Mouse (Mus musculus) heart, embryonic 14.5 days (tissue): ENCODE results near the gene Iqschfp. TPM values are rescaled to one million over a fixed set of nuclear protein-coding genes. Genes with fewer than 3 reads are reported as not detected.

Experiments used
- ATAC-seq: fragments of 200-750 bp; cut with Nextera tagmentation; 2 replicates; pipeline ENCODE4 v1.8.0; 2017; ENCODE audit warnings: low read depth, moderate TSS enrichment; ENCODE audit not compliant: insufficient number of reproducible peaks, insufficient read depth, low FRiP score
- H3K27ac ChIP-seq, 2 experiments: fragments of 200-500 bp in 1 of 2; fragments of 300-500 bp in 1 of 2; sonication (generic) in 1 of 2; replicated peaks in 1 of 2; 2 replicates each; pipeline ENCODE4 v1.5.1; 2012 to 2014; ENCODE audit warnings: low read depth in 2 of 2, low read length in 2 of 2, control low read depth in 1 of 2, mild to moderate bottlenecking in 1 of 2, mixed read lengths in 1 of 2; ENCODE audit not compliant: control insufficient read depth in 1 of 2, insufficient read depth in 1 of 2
- H3K27me3 ChIP-seq: fragments of 300-500 bp; sonication (generic); 2 replicates; pipeline ENCODE4 v1.6.1; 2014; ENCODE audit warnings: mild to moderate bottlenecking, low read length, control low read depth; ENCODE audit not compliant: control insufficient read depth, insufficient read depth
- H3K36me3 ChIP-seq: fragments of 300-500 bp; sonication (generic); 2 replicates; pipeline ENCODE4 v1.6.1; 2014; ENCODE audit warnings: mild to moderate bottlenecking, control low read depth, low read length, mixed read lengths; ENCODE audit not compliant: control insufficient read depth, insufficient read depth
- H3K4me1 ChIP-seq, 2 experiments: fragments of 200-500 bp in 1 of 2; fragments of 300-500 bp in 1 of 2; sonication (generic) in 1 of 2; 2 replicates each; pipeline ENCODE4 v1.6.1; 2012 to 2014; ENCODE audit warnings: low read length in 2 of 2, control low read depth in 1 of 2, mixed read lengths in 1 of 2; ENCODE audit not compliant: control insufficient read depth in 2 of 2, insufficient read depth in 2 of 2
- H3K4me2 ChIP-seq: fragments of 300-500 bp; sonication (generic); 2 replicates; pipeline ENCODE4 v1.6.1; 2014; ENCODE audit warnings: mild to moderate bottlenecking, low read length
- H3K4me3 ChIP-seq, 2 experiments: fragments of 200-500 bp in 1 of 2; fragments of 300-500 bp in 1 of 2; sonication (generic) in 1 of 2; 2 replicates each; pipeline ENCODE4 v1.5.1; 2012 to 2014; ENCODE audit warnings: low read length in 2 of 2, mild to moderate bottlenecking in 2 of 2, control low read depth in 1 of 2, low read depth in 1 of 2, moderate library complexity in 1 of 2; ENCODE audit not compliant: control insufficient read depth in 1 of 2, insufficient read depth in 1 of 2
- H3K9ac ChIP-seq: fragments of 300-500 bp; sonication (generic); 2 replicates; pipeline ENCODE4 v1.6.1; 2014; ENCODE audit warnings: mild to moderate bottlenecking, low read length
- H3K9me3 ChIP-seq: fragments of 300-500 bp; sonication (generic); 2 replicates; pipeline ENCODE4 v1.6.1; 2016; ENCODE audit warnings: low read length, control low read depth; ENCODE audit not compliant: control insufficient read depth
- WGBS: fragments of 180-500 bp; shearing (Covaris S2); extraction: QIAGEN DNeasy Blood & Tissue Kit; methylation state at CpG from one replicate; pipeline ENCODE4 v1.1.7; 2014; 5-methylcytosine and 5-hydroxymethylcytosine counted together
- polyA plus RNA-seq: library from polyadenylated mRNA; unstranded; fragments of >200 nt; fragmentation: Nextera tagmentation; extraction: Ambion mirVana; gene quantifications from 2 replicates; pipeline ENCODE4 v1.2.1, GENCODE M21; 2014

Iqschfp gene
- polyA plus RNA-seq, 1 experiment from 2014 or later = not detected

DNA sequence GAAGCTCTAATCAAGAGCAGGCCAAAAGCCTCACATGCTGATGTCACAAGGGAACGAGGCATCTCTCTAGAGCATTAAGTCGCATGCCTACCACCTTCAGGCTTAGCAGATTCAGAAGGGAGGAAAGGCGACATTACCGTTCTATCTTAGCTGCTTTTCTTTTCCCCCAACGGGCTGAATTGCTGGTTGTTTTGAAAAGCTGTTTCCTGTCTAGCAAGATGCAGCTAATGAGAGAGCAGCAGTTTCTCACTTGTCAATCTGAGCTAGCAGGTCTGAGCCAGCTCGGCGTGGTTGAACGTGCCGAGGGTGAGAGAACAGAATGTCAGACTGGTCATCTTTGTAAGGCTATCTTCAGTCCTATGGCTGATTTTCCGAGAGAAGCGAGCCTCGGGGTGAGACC, 91.3 kb downstream of the Iqschfp start:
- Histone ChIP-seq H3K9ac (no peak overlapping the region), H3K4me1 (peaks cover 0 to 3% of the 10 kb centered on the region in 2 experiments; a peak in 1 of 4 replicates), H3K27ac (no peak overlapping the region), H3K27me3 (no peaks in the 10 kb centered on the region), H3K36me3 (no peaks in the 10 kb centered on the region), H3K4me2 (peak overlapping the region; percentile 1; the same call in 1 of the 2 replicates), H3K9me3 (no peaks in the 10 kb centered on the region), H3K4me3 (no peak overlapping the region)
- no peak for ATAC-seq
- WGBS = 30% methylated on average over 12 of the region's 12 CpGs

DNA sequence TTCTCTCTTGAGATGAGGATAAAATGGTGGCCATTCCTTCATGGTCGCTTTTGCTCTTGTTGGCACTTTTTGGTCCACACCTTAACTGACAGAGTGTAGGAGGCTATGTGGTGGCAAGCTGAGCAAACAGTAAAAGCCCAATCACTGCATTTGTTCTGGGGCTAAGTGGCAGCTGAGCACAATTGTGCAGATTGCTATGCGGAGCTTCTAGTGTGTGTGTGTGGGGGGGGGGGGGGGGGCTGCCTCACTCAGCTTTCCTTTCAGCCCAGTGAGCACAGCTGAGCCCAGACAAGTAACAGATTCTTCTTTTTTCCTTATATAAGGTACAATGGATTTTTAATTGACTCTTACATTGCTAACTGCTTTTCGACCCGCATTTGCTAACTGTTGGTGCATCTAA, 110.4 kb downstream of the Iqschfp start:
- H3K4me1 ChIP-seq = no peaks in the 10 kb centered on the region
- no peak overlapping the region for H3K9ac ChIP-seq
- H3K9me3 ChIP-seq = no peaks in the 10 kb centered on the region
- H3K36me3 ChIP-seq = no peaks in the 10 kb centered on the region
- no peaks in the 10 kb centered on the region for H3K27me3 ChIP-seq
- no peak overlapping the region for H3K4me2 ChIP-seq
- H3K4me3 ChIP-seq = no peak overlapping the region
- ATAC-seq = no peak
- WGBS = 79% methylated on average over 4 of the region's 4 CpGs
- H3K27ac ChIP-seq = no peak overlapping the region

DNA sequence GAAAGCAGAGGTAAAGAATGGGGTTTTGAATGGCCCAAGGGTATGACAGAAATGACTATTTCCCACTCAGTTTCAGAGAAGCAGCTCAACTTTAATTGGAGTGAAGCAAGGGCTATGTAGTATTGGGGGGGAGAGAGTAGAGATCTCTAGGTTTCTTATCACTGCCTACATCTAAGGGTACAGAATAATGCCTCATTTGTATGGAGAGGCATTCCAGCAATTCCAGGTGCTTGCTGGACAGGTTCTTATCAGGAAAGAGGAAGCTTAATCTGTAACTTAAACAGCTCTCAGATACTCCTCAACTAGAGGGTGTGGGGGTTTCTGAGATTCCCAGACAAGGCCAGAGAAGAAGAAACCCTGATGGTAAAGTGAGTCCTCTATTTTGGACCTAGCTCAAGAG, 120.3 kb downstream of the Iqschfp start:
- Histone ChIP-seq H3K4me2 (no peak overlapping the region), H3K36me3 (no peaks in the 10 kb centered on the region), H3K4me1 (no peaks in the 10 kb centered on the region), H3K27ac (no peak overlapping the region), H3K4me3 (no peak overlapping the region), H3K9me3 (no peaks in the 10 kb centered on the region), H3K9ac (no peak overlapping the region), H3K27me3 (no peaks in the 10 kb centered on the region)
- no peak for ATAC-seq

DNA sequence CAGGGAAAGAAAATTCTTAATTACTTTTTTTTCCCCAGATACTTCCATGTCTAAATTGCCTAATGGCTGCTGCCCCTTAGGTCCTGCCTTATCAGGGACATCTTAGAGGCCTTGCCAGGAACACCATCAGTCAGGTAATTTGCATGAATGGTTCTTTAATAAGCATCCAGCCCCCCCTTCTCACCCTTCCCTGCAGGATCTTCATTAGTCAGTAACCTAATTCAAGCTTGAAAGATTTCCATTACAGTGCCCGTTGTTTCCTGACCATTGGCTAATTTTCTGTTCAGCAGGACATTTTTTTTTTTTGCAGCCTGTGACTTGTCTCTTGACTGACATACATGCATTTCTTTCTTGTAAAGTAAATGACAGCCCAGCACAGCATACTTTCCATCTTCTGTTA, 123.8 kb downstream of the Iqschfp start:
- H3K27ac ChIP-seq = no peak overlapping the region
- no peaks in the 10 kb centered on the region for H3K36me3 ChIP-seq
- no peak for ATAC-seq
- no peaks in the 10 kb centered on the region for H3K9me3 ChIP-seq
- WGBS = 59% methylated on average over 1 of the region's 1 CpGs
- no peaks in the 10 kb centered on the region for H3K27me3 ChIP-seq
- no peaks in the 10 kb centered on the region for H3K4me1 ChIP-seq
- no peak overlapping the region for H3K4me3 ChIP-seq
- H3K9ac ChIP-seq = no peak overlapping the region
- H3K4me2 ChIP-seq = no peak overlapping the region

DNA sequence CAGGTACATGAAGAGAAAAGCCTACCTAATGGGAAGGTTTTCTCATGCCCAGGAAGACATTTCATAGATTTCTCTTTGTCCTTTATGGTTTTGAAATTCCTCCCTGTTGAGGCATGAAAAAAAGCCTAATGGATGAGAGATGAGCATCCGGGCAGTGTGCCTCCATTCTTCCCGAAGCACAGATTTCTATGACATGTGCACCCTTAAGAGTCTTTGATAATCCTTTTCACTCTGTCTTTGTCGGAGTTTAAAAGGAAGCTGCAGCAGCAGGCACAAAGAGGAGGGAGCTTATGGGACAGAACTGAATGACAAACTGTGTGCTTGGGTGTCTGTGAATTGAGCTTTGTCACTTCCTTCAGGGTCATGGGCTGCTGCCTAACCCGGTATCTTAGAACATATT, 127.4 kb downstream of the Iqschfp start:
- Histone ChIP-seq H3K27me3 (no peaks in the 10 kb centered on the region), H3K4me2 (no peak overlapping the region), H3K9me3 (no peaks in the 10 kb centered on the region), H3K4me1 (no peaks in the 10 kb centered on the region), H3K27ac (no peak overlapping the region), H3K9ac (no peak overlapping the region), H3K36me3 (no peaks in the 10 kb centered on the region), H3K4me3 (no peak overlapping the region)
- ATAC-seq = no peak
- whole genome bisulfite sequencing = 61% methylated on average over 4 of the region's 4 CpGs

DNA sequence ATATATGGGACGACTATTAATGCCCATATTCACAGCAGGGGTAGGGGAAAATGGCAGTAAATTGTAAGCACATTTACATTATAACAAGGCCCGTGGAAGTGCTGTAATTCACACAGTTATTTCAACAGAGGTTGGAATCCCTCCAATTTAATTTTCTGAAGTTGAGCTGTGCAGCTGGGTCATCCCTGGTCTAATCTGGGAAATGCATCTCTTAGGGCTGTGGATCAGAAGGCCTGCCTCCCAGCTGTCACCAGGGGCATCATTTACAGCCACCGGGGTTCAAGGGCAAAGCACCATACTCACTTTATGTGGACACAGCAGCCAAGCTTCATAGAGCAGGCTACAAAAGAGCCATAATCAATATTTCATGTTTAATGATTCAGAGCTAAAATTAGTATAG, 144.1 kb downstream of the Iqschfp start:
- Histone ChIP-seq H3K27me3 (no peaks in the 10 kb centered on the region), H3K9me3 (no peaks in the 10 kb centered on the region), H3K4me3 (no peak overlapping the region), H3K4me1 (no peaks in the 10 kb centered on the region), H3K9ac (no peak overlapping the region), H3K27ac (no peak overlapping the region), H3K4me2 (no peak overlapping the region), H3K36me3 (no peaks in the 10 kb centered on the region)
- 68% methylated on average over 3 of the region's 3 CpGs for WGBS
- no peak for ATAC-seq

DNA sequence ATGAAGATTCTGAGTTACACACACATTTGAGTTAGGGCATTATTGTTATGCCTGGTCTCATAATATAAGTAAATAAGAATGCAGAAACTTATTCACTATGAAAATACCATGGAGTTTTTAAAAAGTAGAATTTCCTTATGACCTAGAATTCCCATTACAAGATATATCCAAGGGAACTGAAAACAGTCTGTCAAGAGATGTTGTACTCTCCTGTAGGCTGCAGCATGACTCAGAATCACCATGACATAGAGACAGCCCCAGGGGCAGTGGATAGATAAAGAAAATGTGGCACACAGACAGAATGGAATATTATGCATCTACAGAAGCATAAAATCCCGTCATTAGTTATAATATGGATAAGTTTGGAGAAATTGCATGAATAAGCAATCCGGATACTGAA, 150.9 kb downstream of the Iqschfp start:
- no peak overlapping the region for H3K27ac ChIP-seq
- no peak overlapping the region for H3K9ac ChIP-seq
- no peak for ATAC-seq
- no peaks in the 10 kb centered on the region for H3K27me3 ChIP-seq
- H3K36me3 ChIP-seq = no peaks in the 10 kb centered on the region
- no peak overlapping the region for H3K4me2 ChIP-seq
- WGBS = 78% methylated on average over 2 of the region's 2 CpGs
- no peak overlapping the region for H3K4me3 ChIP-seq
- no peaks in the 10 kb centered on the region for H3K9me3 ChIP-seq
- no peaks in the 10 kb centered on the region for H3K4me1 ChIP-seq

DNA sequence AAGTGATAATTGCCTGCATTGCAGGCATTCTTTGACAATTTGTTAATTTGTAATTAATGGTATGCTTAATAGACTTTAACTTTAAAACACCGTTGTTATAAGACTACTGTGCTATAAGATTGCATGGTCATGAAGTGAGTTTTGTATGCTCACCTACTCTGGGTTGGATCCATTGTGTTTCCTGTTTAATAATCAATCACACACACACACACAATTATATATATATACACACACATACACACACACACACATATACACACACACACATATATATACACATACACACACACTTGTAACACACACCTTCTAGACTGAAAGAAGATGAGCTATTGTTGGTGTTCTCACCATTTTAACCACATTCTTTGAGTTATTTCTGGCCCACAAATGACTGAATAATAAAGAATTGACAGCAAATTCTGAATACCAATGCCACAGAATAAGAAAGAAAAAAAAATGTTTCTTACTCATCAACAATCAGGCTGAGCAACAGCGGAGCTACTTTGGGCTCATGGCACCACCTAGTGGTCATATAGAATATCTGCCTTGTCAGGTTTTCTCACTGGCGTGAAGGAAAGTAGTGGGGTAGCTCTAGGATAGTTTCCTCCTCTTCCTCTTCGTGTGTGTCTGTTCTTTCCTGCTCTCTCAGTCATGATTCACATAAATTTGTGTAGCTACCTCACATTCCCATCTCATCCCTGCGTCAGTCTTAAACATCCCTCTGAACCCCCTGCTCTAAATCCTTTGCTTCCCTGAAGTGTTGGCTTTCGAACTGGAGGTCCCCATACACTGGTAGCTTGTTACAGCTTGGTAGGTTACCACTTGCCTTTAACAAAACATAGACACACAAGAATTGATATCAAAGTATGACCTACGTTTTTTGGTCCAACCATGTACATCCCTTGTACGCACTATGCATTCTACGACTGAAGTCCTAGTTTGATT, 153.7 kb downstream of the Iqschfp start:
- H3K4me3 ChIP-seq = no peak overlapping the region
- H3K4me1 ChIP-seq = no peaks in the 10 kb centered on the region
- no peaks in the 10 kb centered on the region for H3K36me3 ChIP-seq
- no peaks in the 10 kb centered on the region for H3K27me3 ChIP-seq
- H3K27ac ChIP-seq = no peak overlapping the region
- no peak overlapping the region for H3K9ac ChIP-seq
- WGBS = 49% methylated on average over 9 of the region's 9 CpGs
- H3K4me2 ChIP-seq = no peak overlapping the region
- ATAC-seq = no peak
- no peaks in the 10 kb centered on the region for H3K9me3 ChIP-seq
